ENCODE assay signal across 8 mouse cellular contexts in genomic region chr12:72535599-72535998, GRCm38 (mm10). TPM values are rescaled to one million over a fixed set of nuclear protein-coding genes. Genes with fewer than 3 reads are reported as not detected.
DNase-seq lines count a peak whose midpoint lies in the region; ATAC-seq and TF ChIP-seq lines count a peak whose summit lies in the region.

No protein-coding gene starts in this region.

- TF ChIP-seq CTCF in bone marrow macrophage, adult 2 months (IDR thresholded peaks at IDR 0.05; ENCODE audit: low read depth, low read length) = no peak

- peak overlapping the region; percentile 75 for H3K4me3 ChIP-seq in heart, embryonic 15.5 days
- H3K4me3 ChIP-seq in bone marrow macrophage, adult 2 months (ENCODE audit: insufficient read depth, low read length) = peak overlapping the region; percentile 35
- H3K4me3 ChIP-seq in lung, embryonic 16.5 days (ENCODE audit: low read length) = peak overlapping the region; percentile 82

- H3K9me3 ChIP-seq in heart, embryonic 15.5 days (replicated peaks) = no peaks in the 10 kb centered on the region
- H3K9me3 ChIP-seq in lung, embryonic 16.5 days (ENCODE audit: control insufficient read depth, low read length) = peaks cover 1% of the 10 kb centered on the region; the same call in 1 of the 2 replicates

- peak overlapping the region; percentile 78 for H3K4me2 ChIP-seq in heart, embryonic 15.5 days
- peak overlapping the region; percentile 64 for H3K4me2 ChIP-seq in lung, embryonic 16.5 days (ENCODE audit: low read depth, low read length)

- TF ChIP-seq POLR2A in bone marrow macrophage, adult 2 months (IDR thresholded peaks at IDR 0.05; ENCODE audit: borderline replicate concordance, low read depth, low read length) = no peak

- no peaks in the 10 kb centered on the region for H3K27me3 ChIP-seq in heart, embryonic 15.5 days
- H3K27me3 ChIP-seq in lung, embryonic 16.5 days (ENCODE audit: control insufficient read depth, insufficient read depth, low read depth, low read length) = no peaks in the 10 kb centered on the region

- H3K4me1 ChIP-seq in heart, embryonic 15.5 days (replicated peaks) = peaks cover 6% of the 10 kb centered on the region
- H3K4me1 ChIP-seq in bone marrow macrophage, adult 2 months (ENCODE audit: control insufficient read depth, insufficient read depth, low read length) = peaks cover 3% of the 10 kb centered on the region; the same call in 1 of the 2 replicates
- H3K4me1 ChIP-seq in lung, embryonic 16.5 days (replicated peaks; ENCODE audit: control insufficient read depth, insufficient read depth, low read length) = 0 out of 2 replicates have a peak, but pooled peaks cover 3% of the 10 kb centered on the region

- no peak for DNase-seq in heart, postnatal 14 days
- DNase-seq in heart, postnatal 4 days = peak; percentile 14
- DNase-seq in B cell, adult 2 months = no peak
- DNase-seq in adrenal gland, postnatal 25 days = no peak
- no peak for DNase-seq in adrenal gland, postnatal 10 days

- H3K36me3 ChIP-seq in heart, embryonic 15.5 days = no peaks in the 10 kb centered on the region
- no peaks in the 10 kb centered on the region for H3K36me3 ChIP-seq in lung, embryonic 16.5 days (ENCODE audit: control insufficient read depth, insufficient read depth, low read length)

- no peak for ATAC-seq in heart, embryonic 15.5 days (replicated peaks; ENCODE audit: insufficient number of reproducible peaks, insufficient read depth, low FRiP score, low read depth)
- peak; percentile 24 for ATAC-seq in lung, embryonic 16.5 days (ENCODE audit: low read depth)

- no peak overlapping the region for H3K9ac ChIP-seq in heart, embryonic 15.5 days
- H3K9ac ChIP-seq in lung, embryonic 16.5 days (ENCODE audit: low read length) = peak overlapping the region; percentile 78; the same call in 1 of the 2 replicates

- intact Hi-C loops in heart, postnatal 14 days (cut with DNase I) = loop anchor here (5.0 to 10.0 kb wide), 4 partner anchors 132 to 451 kb away; partner anchors contain the start of genes Jkamp and L3hypdh

- WGBS in heart, embryonic 15.5 days = 48% methylated on average over 3 of the region's 3 CpGs
- 38% methylated on average over 3 of the region's 3 CpGs for WGBS in lung, embryonic 16.5 days

- peak overlapping the region; percentile 66 for H3K27ac ChIP-seq in heart, embryonic 15.5 days
- H3K27ac ChIP-seq in bone marrow macrophage, adult 2 months (ENCODE audit: insufficient read depth, low read depth, low read length) = no peak overlapping the region
- peak overlapping the region; percentile 65 for H3K27ac ChIP-seq in lung, embryonic 16.5 days (ENCODE audit: low read length)

RNA-seq across cellular contexts. Expression of gene Pcnx4, which starts 0.6 kb away (rescaled TPM):
- polyA plus RNA-seq in heart, embryonic 15.5 days (2015; fragmentation: Nextera tagmentation; extraction: Ambion mirVana) = 5.8 and 6.9 TPM in 2 replicates
- total RNA-seq in heart, postnatal 14 days (2021) = 1 to 10 TPM; 3.4 to 3.5 TPM
- polyA plus RNA-seq in bone marrow macrophage, adult 2 months (2012; ENCODE audit: insufficient read depth, insufficient read length, missing spikeins) = 4.2 and 5.0 TPM in 2 replicates
- 1 to 10 TPM; 4.0 to 4.1 TPM for total RNA-seq in heart, postnatal 4 days (2021)
- 10.2 and 12.2 TPM in 2 replicates for polyA plus RNA-seq in lung, embryonic 16.5 days (2015; fragmentation: Nextera tagmentation; extraction: Ambion mirVana)
- 7.5 and 8.7 TPM in 2 replicates for total RNA-seq in adrenal gland, postnatal 25 days (2021)
- total RNA-seq in adrenal gland, postnatal 10 days (2021) = 1 to 10 TPM; 5.5 to 5.8 TPM
